Mouse (Mus musculus): ENCODE results near the gene Hoxa5.

Gene Hoxa5

DNA sequence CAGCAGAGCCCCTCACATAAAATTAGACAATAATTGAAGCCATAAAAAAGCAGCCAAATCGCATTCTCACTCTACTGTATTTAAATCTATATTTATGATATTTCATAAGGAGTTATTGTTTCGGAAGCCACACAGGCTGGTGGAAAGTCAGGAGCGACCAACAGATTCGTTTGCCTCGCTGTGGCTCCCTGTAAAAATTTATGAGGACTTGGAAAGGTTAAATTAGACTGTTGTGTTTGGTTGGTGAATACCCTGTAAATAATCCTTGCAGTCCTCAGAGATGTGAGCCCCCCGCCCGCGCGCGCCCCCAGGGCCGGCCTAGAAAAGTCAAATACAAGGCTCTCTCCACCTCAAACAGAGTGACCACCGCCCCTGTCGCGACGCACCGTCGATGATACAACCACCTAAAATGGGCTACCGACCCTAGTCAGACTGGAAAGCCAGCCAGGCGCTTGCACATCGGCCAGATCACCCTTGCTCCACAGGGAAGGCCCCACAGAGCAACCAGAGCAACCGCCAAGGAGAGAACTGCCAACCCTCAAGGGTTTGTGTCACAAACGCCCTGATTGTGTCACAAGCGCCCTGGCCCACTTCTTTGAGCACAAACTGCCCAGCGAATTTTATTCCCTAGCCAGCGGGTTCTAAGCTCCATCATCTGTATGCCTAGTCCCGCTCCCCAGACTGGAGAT lies 22.3 kb upstream of the Hoxa5 start:
- DNase-seq (ENCODE audit: low spot score), result no peak

DNA sequence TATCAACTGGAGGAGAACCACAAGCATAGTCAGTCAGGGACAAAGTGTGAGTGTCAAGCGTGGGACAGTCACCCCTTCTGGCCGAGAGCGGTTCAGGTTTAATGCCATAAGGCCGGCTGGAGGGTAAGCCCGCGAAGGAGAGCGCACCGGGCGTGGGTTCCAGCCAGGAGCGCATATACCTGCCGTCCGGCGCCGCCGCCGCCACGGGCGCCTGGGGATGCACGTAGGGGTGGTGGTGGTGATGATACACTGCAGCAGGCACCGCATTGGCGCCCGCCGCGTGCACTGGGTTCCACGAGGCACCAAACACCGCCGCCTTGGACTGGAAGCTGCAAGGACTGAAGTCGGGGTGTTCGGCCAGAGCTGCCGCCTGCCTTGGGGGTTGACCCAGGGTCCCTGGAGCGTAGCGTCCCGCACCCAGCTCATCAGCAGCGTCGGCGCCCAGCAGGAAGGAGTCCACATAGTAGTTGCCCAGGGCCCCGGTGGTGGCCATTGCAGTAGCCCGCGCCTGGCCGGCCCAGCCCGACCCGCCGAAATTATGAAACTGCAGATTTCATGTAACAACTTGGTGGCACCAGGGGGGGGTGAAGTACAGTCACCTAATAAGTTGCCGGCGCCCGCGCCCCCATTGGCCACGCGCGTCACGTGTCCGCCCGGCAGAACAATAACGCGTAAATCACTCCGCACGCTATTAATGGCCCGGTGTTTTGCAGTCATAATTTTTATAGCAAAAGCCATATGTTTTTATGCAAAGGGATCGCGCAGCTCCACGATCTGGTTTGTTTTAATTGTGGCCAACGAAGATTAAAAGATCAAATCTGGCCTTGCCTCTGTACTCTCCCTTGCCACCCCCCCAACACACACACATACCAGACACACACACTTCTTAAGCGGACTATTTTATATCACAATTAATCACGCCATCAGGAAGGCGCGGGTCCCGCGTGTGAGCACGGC lies 21.5 kb upstream of the Hoxa5 start:
- no peak for DNase-seq (ENCODE audit: low spot score)

DNA sequence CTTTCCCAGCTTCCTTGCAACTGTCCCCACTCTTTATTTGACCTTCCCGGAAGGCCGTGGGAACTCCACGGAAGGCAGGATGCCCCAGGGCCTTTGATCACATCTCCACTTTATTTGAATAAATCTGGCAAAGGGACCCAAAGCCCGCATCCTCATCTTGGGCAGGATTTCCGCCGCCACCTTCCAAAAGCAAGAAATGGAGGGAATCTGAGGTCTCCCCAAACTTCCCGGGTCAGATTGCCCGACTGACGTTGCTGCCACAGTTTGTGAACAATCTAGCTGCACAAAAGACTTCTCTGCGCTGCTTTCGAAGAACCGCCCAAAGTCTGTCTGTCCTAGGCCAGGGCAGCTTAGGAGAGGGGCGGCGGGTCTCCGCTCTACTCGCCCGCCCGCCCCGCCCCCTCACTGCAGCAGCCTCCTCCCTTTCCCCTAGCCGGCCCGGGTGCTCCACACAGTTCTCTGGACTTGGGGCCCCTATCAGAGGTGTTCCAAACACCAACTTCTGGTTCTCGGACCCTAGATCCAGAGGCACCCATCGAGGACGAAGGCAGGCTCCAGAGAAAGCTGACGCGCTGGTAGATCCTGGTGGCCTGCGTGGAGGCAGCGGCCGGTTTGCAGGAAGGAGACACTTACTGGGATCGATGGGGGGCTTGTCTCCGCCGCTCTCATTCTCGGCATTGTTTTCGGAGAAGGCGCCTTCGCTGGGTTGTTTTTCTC lies 20.7 kb upstream of the Hoxa5 start:
- DNase-seq (ENCODE audit: low spot score), result no peak

DNA sequence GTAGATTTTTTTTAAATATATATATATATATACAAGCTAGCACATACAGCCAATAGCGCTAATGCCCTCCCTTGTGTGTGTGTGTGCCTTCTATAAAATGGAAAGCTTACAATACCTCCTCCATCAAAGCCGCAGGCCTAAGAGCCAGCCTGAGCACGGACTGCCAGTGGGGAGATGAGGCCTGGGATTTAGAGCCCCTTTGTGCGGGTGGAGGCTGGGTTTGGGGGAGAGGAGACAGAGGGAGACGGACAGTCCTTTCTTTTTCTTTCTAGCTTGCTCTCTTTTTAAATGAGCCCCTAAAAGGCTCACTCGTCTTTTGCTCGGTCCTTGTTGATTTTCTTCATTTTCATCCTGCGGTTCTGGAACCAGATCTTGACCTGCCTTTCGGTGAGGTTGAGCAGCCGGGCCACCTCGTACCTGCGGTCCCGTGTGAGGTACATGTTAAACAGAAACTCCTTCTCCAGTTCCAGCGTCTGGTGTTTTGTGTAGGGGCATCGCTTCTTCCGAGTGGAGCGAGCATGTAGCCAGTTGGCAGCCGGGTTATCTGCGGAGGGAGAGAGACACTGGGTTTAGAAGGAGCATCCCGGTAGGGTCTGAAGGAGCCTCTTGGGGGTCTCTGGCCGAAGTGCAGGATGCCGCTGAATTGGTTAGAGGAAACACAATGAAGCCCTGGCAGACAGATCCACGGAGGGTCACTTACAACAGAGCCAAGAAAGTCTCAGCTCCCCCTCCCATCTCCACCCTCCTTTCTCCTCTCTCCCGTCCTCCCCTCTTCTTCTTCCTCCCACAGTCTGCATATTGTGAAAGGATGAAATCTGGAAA lies 19.8 kb upstream of the Hoxa5 start:
- no peak for DNase-seq (ENCODE audit: low spot score)

DNA sequence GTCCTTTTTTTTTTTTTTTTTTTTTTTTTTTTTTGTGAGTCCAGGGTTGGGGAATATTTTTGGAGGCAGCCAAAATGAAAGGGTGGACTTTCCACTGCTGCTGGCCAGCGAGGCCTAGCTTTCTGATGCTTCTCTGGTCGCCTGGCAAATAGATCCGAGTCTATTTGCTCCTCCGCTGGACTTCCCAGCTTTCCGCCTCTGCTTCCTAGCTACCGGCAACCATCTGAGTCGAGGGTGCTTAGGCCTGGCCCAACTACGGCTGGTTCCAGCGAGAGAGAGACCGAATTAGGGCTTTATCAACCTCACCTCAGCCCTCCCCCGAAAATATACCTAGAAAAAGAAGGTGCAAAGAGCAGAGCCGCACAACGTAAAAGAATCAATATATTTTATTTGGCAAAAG lies 18.3 kb upstream of the Hoxa5 start:
- DNase-seq (ENCODE audit: low spot score), result no peak

DNA sequence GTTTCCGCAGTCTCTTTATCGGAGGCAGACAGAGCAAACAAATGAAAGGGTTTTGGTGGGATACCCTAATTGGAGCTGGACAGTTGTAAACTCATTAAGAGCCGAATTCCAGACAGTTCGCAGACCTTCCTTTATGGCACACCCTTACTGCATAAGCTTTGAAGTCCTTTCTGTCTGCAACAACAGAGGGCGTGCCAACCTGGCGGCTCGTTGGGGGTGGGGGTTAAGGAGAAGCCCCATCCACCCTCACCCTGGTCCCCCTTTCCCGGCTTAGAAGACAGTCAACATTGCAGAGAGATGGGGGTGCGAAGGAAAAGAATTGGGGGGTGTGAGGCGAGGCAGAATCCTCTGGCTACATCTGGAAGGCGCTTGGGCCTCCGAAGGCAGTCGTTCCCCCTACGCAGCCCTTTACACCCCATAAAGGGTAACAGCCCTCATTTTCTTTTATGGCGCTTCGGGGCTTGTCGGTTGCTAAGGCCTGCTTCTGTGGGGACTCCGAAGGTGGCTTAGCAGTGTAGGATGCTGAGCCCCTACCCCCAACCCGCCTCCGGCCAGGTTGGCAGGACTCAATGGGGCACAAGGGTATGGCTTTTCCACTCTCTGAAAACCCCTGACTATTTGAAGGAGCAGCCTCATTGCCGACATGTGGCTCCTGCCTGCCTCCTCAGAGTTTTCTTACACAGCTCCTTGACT lies 17.8 kb upstream of the Hoxa5 start:
- DNase-seq (ENCODE audit: low spot score), result no peak

DNA sequence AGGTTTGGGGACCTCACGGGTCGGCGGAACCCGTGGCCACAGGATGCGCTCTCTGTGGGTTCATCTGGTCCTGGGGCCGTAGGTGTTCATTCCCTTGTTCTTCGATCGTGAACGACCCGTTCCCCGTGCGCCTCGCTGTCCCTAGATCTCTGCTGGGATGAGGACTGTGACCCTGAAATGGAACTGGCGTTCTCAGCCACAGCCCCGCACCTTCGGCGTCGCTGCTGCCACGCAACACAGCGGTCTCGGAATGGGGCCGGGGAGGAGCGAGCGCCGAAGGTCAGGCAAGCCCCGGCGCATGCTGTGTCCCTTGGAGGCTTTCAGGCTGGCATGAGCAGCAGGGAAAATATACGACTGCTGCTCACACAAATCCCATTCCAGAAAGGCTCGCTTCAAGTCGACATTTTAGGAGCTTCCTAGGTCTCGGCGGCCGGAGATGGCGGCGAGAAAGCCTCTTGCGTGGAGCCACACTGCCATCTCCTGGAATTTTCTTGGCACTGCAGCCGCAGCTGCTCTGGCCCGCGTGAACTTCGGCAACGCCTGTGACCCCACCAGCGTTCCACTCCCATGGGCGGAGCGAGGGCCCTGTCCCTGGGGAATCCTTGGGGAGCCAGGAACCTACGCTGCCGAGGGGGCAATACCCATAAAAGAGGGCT lies 17.1 kb upstream of the Hoxa5 start, which contains the start of gene Hoxa7:
Gene Hoxa7, minus strand, starts transcription at position 518 of the 656 bp plus-strand sequence.
- DNase-seq (ENCODE audit: low spot score), result peak; percentile 65

GRCm38 (mm10) chr6:52220865-52221310 lies 16.5 kb upstream of the Hoxa5 start:
- no peak for DNase-seq (ENCODE audit: low spot score)

- no peak for DNase-seq (ENCODE audit: low spot score)
These were observed 15.8 kb upstream of the Hoxa5 start for GRCm38 (mm10) chr6:52220003-52220864.

- no peak for DNase-seq (ENCODE audit: low spot score)
These were observed 15.0 kb upstream of the Hoxa5 start for GRCm38 (mm10) chr6:52219234-52219942.

GRCm38 (mm10) chr6:52218643-52219215 lies 14.3 kb upstream of the Hoxa5 start:
- DNase-seq (ENCODE audit: low spot score), result no peak

DNA sequence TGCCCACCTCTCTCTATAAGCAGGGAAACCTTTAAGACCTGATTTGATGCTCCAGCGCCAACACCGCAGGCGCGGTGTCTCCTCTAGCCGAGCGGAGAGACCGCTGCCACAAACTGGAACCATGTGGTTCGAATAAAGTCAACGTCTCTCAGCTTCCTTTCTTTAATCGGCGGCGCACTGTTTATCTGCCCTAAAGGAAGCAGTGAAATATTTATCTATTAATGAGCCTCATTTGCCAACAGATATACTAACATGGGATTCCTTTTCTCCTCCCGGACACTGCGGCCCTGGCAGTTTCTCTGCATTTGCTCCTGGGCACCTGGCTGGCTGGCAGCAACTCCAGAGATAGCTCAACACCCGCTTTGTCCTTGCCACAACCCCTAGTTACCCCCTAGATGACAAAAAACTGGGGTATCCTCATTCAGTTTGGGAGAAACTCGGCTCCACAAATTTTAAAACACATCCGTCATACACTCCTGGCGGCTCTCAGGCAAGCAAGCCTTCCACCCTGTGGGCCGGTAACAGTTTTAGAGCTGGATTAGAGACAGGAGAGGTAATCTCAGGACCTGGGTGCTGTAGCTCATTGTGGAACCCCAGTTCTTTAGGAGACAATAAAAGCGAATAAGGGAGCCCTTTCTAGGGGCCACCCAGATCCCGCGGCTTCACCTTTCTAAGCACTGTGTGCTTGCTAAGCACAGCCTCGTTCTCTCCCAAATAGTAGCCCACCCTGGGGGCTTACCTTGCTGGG lies 13.7 kb upstream of the Hoxa5 start:
- no peak for DNase-seq (ENCODE audit: low spot score)

- no peak for DNase-seq (ENCODE audit: low spot score)
These were observed 13.0 kb upstream of the Hoxa5 start for GRCm38 (mm10) chr6:52217459-52217768.

GRCm38 (mm10) chr6:52216691-52217458 lies 12.5 kb upstream of the Hoxa5 start:
- DNase-seq (ENCODE audit: low spot score), result no peak

DNA sequence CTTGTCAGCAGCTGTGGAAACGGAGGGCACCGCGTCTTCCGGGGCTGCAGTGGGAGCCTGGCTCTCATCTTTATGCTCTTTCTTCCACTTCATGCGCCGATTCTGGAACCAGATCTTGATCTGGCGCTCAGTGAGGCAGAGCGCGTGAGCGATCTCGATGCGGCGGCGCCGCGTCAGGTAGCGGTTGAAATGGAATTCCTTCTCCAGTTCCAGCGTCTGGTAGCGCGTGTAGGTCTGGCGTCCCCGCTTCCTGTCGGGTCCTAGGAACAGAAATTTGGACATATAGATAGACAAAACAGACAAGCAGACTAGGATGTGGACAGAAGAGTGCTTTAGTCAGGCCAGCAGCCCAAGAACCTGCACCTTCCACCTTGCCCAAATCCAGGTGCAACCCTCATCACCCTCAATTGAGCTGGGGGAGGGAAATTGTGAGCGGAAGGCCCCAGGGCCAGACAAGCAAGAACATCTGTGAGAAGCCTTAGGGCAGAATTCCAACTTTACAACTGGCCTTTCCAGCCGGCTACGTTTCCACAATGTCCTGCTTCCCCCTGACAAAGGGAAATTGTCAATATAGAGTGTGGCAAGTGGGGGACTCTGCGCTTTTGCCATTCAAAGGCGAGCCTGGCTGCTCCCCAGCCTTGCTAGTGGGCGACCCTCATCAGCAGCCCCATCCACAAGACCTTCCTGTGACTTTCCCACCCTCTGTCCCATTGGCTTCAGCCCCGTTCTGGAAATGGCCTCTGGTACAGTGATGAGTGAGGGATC lies 11.6 kb upstream of the Hoxa5 start:
- no peak for DNase-seq (ENCODE audit: low spot score)

DNA sequence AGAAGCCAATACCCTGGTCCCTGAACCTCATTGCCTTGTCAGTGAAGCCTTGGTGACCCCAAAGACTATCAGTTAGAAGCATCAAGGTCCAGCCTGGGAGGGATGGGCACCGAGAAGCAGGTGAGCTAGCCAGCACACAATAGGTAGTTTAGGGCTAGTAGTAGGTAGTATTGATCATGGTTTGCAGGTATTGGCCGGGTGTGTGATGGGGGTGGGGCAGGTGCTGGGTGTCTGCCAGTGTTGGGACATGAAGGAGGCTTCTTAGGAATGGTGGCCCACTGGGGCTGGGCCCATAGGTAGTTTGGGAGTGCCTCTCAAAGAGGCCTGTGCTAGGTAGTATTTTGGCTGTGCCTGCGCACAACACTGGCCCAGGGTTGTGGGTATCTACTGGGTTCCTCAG lies 10.7 kb upstream of the Hoxa5 start:
- no peak for DNase-seq (ENCODE audit: low spot score)
